10 mouse cellular contexts compared by ENCODE assay signal in genomic region chr10:39412826-39413620, GRCm38 (mm10). TPM values are rescaled to one million over a fixed set of nuclear protein-coding genes. Genes with fewer than 3 reads are reported as not detected.
DNase-seq lines count a peak whose midpoint lies in the region; ATAC-seq and TF ChIP-seq lines count a peak whose summit lies in the region.
"Had no signal": no experiment of that assay in that cellular context is flagged by ENCODE, and none has a peak within 500 bp of the region (broad histone marks: within the 10 kb centered on the region; RNA-seq: fewer than 3 reads in every experiment).

No protein-coding gene starts in this region.

- H3K9me3 ChIP-seq in liver, embryonic 11.5 days (ENCODE audit: control insufficient read depth, low read length) = no peaks in the 10 kb centered on the region
- no peaks in the 10 kb centered on the region for H3K9me3 ChIP-seq in forebrain, embryonic 11.5 days (ENCODE audit: control insufficient read depth, low read length)
- H3K9me3 ChIP-seq: liver, embryonic 13.5 days had no signal

- H3K27ac ChIP-seq in liver, embryonic 11.5 days (ENCODE audit: low read depth, low read length) = no peak overlapping the region
- peak overlapping the region; percentile 5; the same call in 1 of the 2 replicates for H3K27ac ChIP-seq in small intestine, adult 2 months (ENCODE audit: insufficient read depth, low read depth, low read length)
- no peak overlapping the region for H3K27ac ChIP-seq in forebrain, embryonic 11.5 days (ENCODE audit: low read depth, low read length)
- H3K27ac ChIP-seq: liver, embryonic 13.5 days had no signal

- no peaks in the 10 kb centered on the region for H3K27me3 ChIP-seq in liver, embryonic 11.5 days (replicated peaks; ENCODE audit: control insufficient read depth, insufficient read depth, low read length)
- H3K27me3 ChIP-seq in small intestine, adult 2 months (ENCODE audit: control insufficient read depth, insufficient read depth, low read length) = no peaks in the 10 kb centered on the region
- H3K27me3 ChIP-seq in forebrain, embryonic 11.5 days (ENCODE audit: control insufficient read depth, insufficient read depth, low read length) = no peaks in the 10 kb centered on the region
- H3K27me3 ChIP-seq: liver, embryonic 13.5 days had no signal

- TF ChIP-seq POLR2A in small intestine, adult 2 months (IDR thresholded peaks at IDR 0.05; ENCODE audit: low read depth, low read length) = no peak

- DNase-seq in embryo, embryonic 10 days (ENCODE audit: low spot score) = peak; percentile 37
- DNase-seq in embryo, embryonic 9.5 days (ENCODE audit: extremely low spot score) = no peak
- DNase-seq in liver, embryonic 11.5 days (ENCODE audit: low spot score) = no peak
- no peak for DNase-seq in liver
- DNase-seq in forebrain, embryonic 11.5 days (ENCODE audit: low spot score) = no peak
- no peak for DNase-seq in urinary bladder, adult 2 months (ENCODE audit: low spot score)
- DNase-seq: kidney, adult 18-20 months had no signal

- no peak overlapping the region for H3K4me3 ChIP-seq in liver, embryonic 11.5 days (ENCODE audit: low read depth, low read length)
- H3K4me3 ChIP-seq in small intestine, adult 2 months (ENCODE audit: low read depth, low read length) = no peak overlapping the region
- H3K4me3 ChIP-seq in forebrain, embryonic 11.5 days (ENCODE audit: low read depth, low read length) = no peak overlapping the region
- H3K4me3 ChIP-seq: liver, embryonic 13.5 days had no signal

- ATAC-seq in liver, embryonic 11.5 days (replicated peaks; ENCODE audit: low FRiP score) = peak; percentile 65; the same call in 1 of the 2 replicates
- ATAC-seq in hematopoietic stem cell, adult 5-6 weeks (replicated peaks in 1 of 2; ENCODE audit: insufficient read depth in 1 of 2, low FRiP score in 2 of 2, low TSS enrichment in 1 of 2, low read depth in 1 of 2, poor library complexity in 2 of 2, severe bottlenecking in 2 of 2) = peak; percentile 47 to 79
- ATAC-seq in forebrain, embryonic 11.5 days (replicated peaks; ENCODE audit: low FRiP score) = no peak

- no peaks in the 10 kb centered on the region for H3K36me3 ChIP-seq in liver, embryonic 11.5 days (ENCODE audit: control insufficient read depth, insufficient read depth, low read length)
- no peaks in the 10 kb centered on the region for H3K36me3 ChIP-seq in small intestine, adult 2 months (ENCODE audit: control insufficient read depth, insufficient read depth, low read length)
- H3K36me3 ChIP-seq in forebrain, embryonic 11.5 days (ENCODE audit: control insufficient read depth, insufficient read depth, low read length) = no peaks in the 10 kb centered on the region
- H3K36me3 ChIP-seq: liver, embryonic 13.5 days had no signal

- 51% methylated on average over 18 of the region's 18 CpGs for WGBS in liver, embryonic 11.5 days
- 81% methylated on average over 18 of the region's 18 CpGs for WGBS in small intestine, adult 2 months
- 87% methylated on average over 18 of the region's 18 CpGs for WGBS in forebrain, embryonic 11.5 days

- no peak overlapping the region for H3K9ac ChIP-seq in liver, embryonic 11.5 days (ENCODE audit: low read depth, low read length)
- no peak overlapping the region for H3K9ac ChIP-seq in forebrain, embryonic 11.5 days (ENCODE audit: low read length)
- H3K9ac ChIP-seq: liver, embryonic 13.5 days had no signal

- no peak for TF ChIP-seq CTCF in small intestine, adult 2 months (IDR thresholded peaks at IDR 0.05; ENCODE audit: extremely low read depth, insufficient read length, insufficient replicate concordance, low read depth, low read length)

- peaks cover 27% of the 10 kb centered on the region for H3K4me1 ChIP-seq in liver, embryonic 11.5 days (replicated peaks; ENCODE audit: control insufficient read depth, insufficient read depth, low read length)
- peaks cover 2% of the 10 kb centered on the region; the same call in 1 of the 2 replicates for H3K4me1 ChIP-seq in small intestine, adult 2 months (ENCODE audit: control insufficient read depth, insufficient read depth, insufficient read length, low read length)
- no peaks in the 10 kb centered on the region for H3K4me1 ChIP-seq in forebrain, embryonic 11.5 days (replicated peaks; ENCODE audit: control insufficient read depth, insufficient read depth, low read length)

- peak overlapping the region; percentile 8; the same call in 1 of the 2 replicates for H3K4me2 ChIP-seq in liver, embryonic 11.5 days
- no peak overlapping the region for H3K4me2 ChIP-seq in forebrain, embryonic 11.5 days (ENCODE audit: low read depth, low read length, severe bottlenecking)
- H3K4me2 ChIP-seq: liver, embryonic 13.5 days had no signal

RNA-seq across cellular contexts. Expression of gene Fyn, which starts 44.4 kb away (rescaled TPM):
- polyA plus RNA-seq in liver, embryonic 11.5 days (2014; fragmentation: Nextera tagmentation; extraction: Ambion mirVana) = 19.3 and 20.4 TPM in 2 replicates
- 40.5 and 43.7 TPM in 2 replicates for total RNA-seq in hematopoietic stem cell, adult 5-6 weeks (2017)
- polyA plus RNA-seq in small intestine, adult 2 months (2012; rRNA removed) = 4.6 and 7.3 TPM in 2 replicates
- polyA plus RNA-seq in forebrain, embryonic 11.5 days (2014; fragmentation: Nextera tagmentation; extraction: Ambion mirVana) = 42.7 and 44.6 TPM in 2 replicates
- 20.6 and 23.3 TPM in 2 replicates for polyA plus RNA-seq in urinary bladder, adult 2 months (2012; rRNA removed)
